Mouse (Mus musculus): ENCODE data around the gene Camsap2.

- TF ChIP-seq CTCF (IDR thresholded peaks at IDR 0.05; ENCODE audit: low read depth): no peak
- TF ChIP-seq EP300 (optimal IDR thresholded peaks at IDR 0.05): no peak
These were observed 90.7 kb downstream of the Camsap2 start for GRCm38 (mm10) chr1:136255174-136255573.
